Mouse (Mus musculus): ENCODE data around the gene Ell. TPM values are rescaled to one million over a fixed set of nuclear protein-coding genes. Genes with fewer than 3 reads are reported as not detected.
A peak's percentile ranks its signal among the peaks of the same experiment; 100 is the strongest.

Gene Ell
- total RNA-seq, 1 experiment from 2014 or later = 9.2 TPM

DNA sequence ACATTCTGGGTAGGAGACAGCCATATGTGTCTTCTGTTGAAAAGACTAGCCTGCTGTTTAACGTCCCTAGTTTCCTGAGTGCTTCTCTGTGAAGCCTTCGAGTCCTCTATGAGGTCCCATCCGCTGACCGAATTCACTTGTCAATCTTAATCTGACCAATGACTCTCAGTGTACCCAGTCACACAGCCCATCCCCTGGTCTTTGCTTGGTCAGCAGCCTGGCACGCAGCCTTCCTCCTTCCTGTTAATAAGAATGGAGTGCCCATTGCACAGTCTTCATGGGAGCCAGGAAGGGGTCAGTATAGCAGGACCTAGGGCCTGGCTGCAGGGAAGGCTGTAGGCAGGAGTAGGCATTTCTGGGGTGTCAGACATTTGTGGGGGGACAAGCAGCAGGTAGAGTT, 75.2 kb downstream of the Ell start:
- no peak for ATAC-seq (replicated peaks in 1 of 2; ENCODE audit: insufficient read depth in 1 of 2, low FRiP score in 2 of 2, low TSS enrichment in 1 of 2, low read depth in 1 of 2, poor library complexity in 2 of 2, severe bottlenecking in 2 of 2)

GRCm38 (mm10) chr8:70615281-70615680, 76.0 kb downstream of the Ell start:
- ATAC-seq (replicated peaks in 1 of 2; ENCODE audit: insufficient read depth in 1 of 2, low FRiP score in 2 of 2, low TSS enrichment in 1 of 2, low read depth in 1 of 2, poor library complexity in 2 of 2, severe bottlenecking in 2 of 2) = no peak

- peak; percentile 7 to 15; a peak in 1 of 4 replicates for ATAC-seq (replicated peaks in 1 of 2; ENCODE audit: insufficient read depth in 1 of 2, low FRiP score in 2 of 2, low TSS enrichment in 1 of 2, low read depth in 1 of 2, poor library complexity in 2 of 2, severe bottlenecking in 2 of 2)
Observed at GRCm38 (mm10) chr8:70615894-70616293, 76.6 kb downstream of the Ell start, which contains the start of gene Lrrc25. TSS of gene Lrrc25 (plus strand) at chr8:70616155.

DNA sequence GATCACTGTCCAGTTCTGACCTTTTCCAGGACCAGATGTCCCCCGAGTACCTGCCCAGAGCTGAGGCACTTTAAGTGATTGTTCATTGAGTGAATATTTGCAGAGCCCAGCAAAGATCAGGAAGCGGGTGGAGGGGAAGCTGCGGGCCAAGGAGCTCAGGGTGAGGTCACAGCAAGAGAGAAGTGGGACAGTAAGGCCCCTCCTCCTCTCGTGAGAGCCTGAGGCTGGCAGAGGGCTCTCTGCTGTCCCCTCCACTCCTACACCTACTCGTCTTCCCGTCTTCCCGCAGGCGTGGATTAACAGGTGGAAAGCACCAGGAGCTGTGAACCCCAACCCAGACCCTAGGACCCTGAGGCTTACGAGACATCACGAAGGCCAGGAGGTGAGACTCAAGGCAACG, 77.4 kb downstream of the Ell start:
- peak; percentile 25 to 27; a peak in 2 of 4 replicates for ATAC-seq (replicated peaks in 1 of 2; ENCODE audit: insufficient read depth in 1 of 2, low FRiP score in 2 of 2, low TSS enrichment in 1 of 2, low read depth in 1 of 2, poor library complexity in 2 of 2, severe bottlenecking in 2 of 2)

- ATAC-seq (replicated peaks in 1 of 2; ENCODE audit: insufficient read depth in 1 of 2, low FRiP score in 2 of 2, low TSS enrichment in 1 of 2, low read depth in 1 of 2, poor library complexity in 2 of 2, severe bottlenecking in 2 of 2) = peak in 1 of 2 experiments; percentile 17; a peak in 1 of 4 replicates
Observed at GRCm38 (mm10) chr8:70617985-70618384, 78.7 kb downstream of the Ell start.

GRCm38 (mm10) chr8:70618888-70619334, 79.7 kb downstream of the Ell start:
- ATAC-seq (replicated peaks in 1 of 2; ENCODE audit: insufficient read depth in 1 of 2, low FRiP score in 2 of 2, low TSS enrichment in 1 of 2, low read depth in 1 of 2, poor library complexity in 2 of 2, severe bottlenecking in 2 of 2) = peak; percentile 89 to 92

DNA sequence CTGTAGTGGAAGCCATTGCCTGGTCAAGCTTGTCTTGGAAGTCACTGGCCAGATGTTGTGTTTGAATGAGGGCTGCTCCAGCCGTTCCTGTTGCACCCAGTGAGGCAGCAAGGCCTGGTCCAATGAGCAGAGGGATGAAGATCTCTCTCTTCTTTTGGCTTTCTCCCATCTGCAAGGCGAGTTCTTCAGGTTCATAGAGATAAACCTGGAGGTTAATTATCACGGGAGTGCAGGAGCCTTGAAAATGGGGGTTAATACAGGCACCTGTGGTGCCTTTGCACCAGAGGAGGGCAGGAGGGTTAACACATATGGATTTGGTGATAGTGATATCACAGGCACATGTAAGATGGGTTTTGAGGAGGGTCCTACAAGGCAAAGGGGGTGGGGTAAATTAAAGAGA, 83.0 kb downstream of the Ell start:
- ATAC-seq (replicated peaks in 1 of 2; ENCODE audit: insufficient read depth in 1 of 2, low FRiP score in 2 of 2, low TSS enrichment in 1 of 2, low read depth in 1 of 2, poor library complexity in 2 of 2, severe bottlenecking in 2 of 2) = no peak

- ATAC-seq (replicated peaks in 1 of 2; ENCODE audit: insufficient read depth in 1 of 2, low FRiP score in 2 of 2, low TSS enrichment in 1 of 2, low read depth in 1 of 2, poor library complexity in 2 of 2, severe bottlenecking in 2 of 2) = no peak
Observed at GRCm38 (mm10) chr8:70625104-70625503, 85.8 kb downstream of the Ell start.

GRCm38 (mm10) chr8:70627041-70627440, 87.8 kb downstream of the Ell start:
- no peak for ATAC-seq (replicated peaks in 1 of 2; ENCODE audit: insufficient read depth in 1 of 2, low FRiP score in 2 of 2, low TSS enrichment in 1 of 2, low read depth in 1 of 2, poor library complexity in 2 of 2, severe bottlenecking in 2 of 2)

DNA sequence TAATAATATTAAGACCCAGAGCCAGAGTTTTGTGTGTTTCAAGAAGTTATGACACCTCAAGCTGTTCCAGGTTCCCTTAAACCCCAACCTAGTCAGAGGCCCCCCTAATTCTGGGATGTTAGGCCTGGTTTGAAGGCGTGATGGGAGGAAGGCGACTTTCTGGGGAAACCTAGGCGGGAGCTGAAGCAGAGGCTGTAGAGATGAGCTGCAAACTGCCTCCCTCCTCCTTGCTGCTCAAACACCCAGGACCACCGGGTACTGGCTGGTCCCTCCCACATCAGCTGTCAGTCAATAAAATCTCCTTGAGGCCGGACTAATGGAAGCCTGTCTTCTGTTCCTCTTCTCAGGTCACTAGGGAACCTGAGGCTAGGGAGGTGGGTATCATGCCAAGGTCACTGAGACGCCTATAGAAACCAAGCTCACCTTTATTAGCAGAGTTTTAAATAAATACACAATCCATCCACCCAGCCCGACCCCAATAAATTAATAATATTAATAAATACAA, 89.8 kb downstream of the Ell start:
- no peak for ATAC-seq (replicated peaks in 1 of 2; ENCODE audit: insufficient read depth in 1 of 2, low FRiP score in 2 of 2, low TSS enrichment in 1 of 2, low read depth in 1 of 2, poor library complexity in 2 of 2, severe bottlenecking in 2 of 2)

- ATAC-seq (replicated peaks in 1 of 2; ENCODE audit: insufficient read depth in 1 of 2, low FRiP score in 2 of 2, low TSS enrichment in 1 of 2, low read depth in 1 of 2, poor library complexity in 2 of 2, severe bottlenecking in 2 of 2) = peak; percentile 71
Observed at GRCm38 (mm10) chr8:70629574-70630531, 90.6 kb downstream of the Ell start.

GRCm38 (mm10) chr8:70630532-70631381, 91.5 kb downstream of the Ell start:
- peak; percentile 17 to 29; a peak in 2 of 4 replicates for ATAC-seq (replicated peaks in 1 of 2; ENCODE audit: insufficient read depth in 1 of 2, low FRiP score in 2 of 2, low TSS enrichment in 1 of 2, low read depth in 1 of 2, poor library complexity in 2 of 2, severe bottlenecking in 2 of 2)

DNA sequence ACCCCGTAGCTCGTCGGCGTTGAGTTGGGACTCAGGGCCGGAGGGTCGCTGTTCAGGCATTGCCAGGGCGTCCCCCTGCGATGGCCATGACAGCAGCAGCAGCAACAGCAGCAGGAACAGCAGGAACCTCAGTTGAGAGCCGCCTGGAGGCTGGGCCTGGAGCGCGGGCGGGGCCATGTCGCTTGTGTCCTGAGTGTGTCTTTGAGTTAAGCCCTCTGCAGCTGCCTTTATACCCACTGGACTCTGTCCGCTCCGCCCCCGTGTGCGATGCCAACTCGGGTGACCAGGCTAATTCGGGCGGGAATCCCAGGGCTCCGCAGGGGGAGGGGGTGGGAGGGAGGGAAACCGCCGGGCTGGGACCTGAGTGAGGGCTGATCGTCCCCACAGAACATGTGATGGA, 92.2 kb downstream of the Ell start:
- ATAC-seq (replicated peaks in 1 of 2; ENCODE audit: insufficient read depth in 1 of 2, low FRiP score in 2 of 2, low TSS enrichment in 1 of 2, low read depth in 1 of 2, poor library complexity in 2 of 2, severe bottlenecking in 2 of 2) = no peak

DNA sequence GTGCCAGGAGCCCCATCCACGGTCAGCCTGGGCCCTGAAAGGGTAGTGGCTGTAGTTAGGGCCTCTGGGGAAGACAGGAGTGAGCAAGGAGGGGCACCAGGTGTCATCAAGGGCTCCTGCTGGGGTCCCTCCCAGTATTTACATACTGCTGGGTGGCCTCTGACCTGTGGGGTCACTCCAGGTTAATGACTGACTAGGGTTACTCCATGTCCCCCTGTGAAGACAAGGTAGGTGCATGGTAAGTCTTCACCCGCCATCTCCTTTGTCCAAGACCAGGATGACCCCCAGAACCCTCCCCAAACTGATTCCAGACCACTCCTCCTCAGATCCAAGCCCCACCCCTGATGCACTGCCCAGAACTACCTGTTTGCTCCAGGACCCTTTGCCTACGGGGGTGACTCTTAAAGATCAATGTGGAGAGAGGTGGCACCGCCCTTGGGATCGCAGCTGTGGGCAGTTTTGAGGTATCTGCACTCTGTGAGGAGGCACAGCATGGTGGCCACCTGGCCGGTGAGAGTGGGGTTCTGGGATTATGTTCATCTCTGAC, 93.2 kb downstream of the Ell start, which contains the start of gene Gdf15:
TSS of gene Gdf15 (minus strand) at position 111 of the 547 bp plus-strand sequence.
- ATAC-seq (replicated peaks in 1 of 2; ENCODE audit: insufficient read depth in 1 of 2, low FRiP score in 2 of 2, low TSS enrichment in 1 of 2, low read depth in 1 of 2, poor library complexity in 2 of 2, severe bottlenecking in 2 of 2) = no peak

DNA sequence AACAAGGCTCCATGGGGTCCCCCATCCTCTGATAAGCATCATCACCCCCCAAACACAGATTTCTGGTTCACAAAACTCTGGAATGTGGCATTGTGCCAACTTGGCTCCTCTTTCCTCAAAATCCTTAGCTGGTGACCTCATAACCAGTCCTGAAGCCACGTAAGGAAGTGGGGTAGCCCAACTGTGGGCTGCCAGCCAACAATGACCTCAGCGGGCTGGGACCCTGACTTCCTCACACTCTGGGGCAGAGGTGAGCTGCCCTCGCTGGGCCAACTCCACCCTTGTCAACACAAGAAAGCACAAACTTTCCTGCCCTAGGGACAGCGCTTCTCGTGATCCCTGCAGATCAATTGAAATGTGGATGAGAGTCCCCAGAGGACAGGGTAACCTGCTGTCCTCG, 94.8 kb downstream of the Ell start:
- ATAC-seq (replicated peaks in 1 of 2; ENCODE audit: insufficient read depth in 1 of 2, low FRiP score in 2 of 2, low TSS enrichment in 1 of 2, low read depth in 1 of 2, poor library complexity in 2 of 2, severe bottlenecking in 2 of 2) = no peak

DNA sequence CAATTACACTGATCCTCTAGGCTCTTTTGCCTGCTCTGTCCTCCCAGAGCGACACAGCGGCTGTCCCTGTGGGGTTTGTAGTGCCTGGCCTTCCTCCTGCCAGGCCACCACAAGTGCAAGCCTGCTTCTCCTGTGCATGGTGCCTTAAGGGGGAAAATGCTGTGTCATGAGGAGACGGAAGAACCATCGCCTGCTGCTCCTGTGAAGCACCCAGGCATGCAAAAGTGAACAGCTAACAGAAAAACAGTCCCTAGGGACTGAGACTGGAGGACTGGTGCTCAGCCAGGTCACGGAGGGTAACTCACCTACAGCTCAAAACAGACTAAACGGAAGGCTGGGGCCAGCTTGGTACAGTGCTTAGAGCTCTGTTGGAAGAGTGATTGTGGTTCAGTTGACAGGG, 96.3 kb downstream of the Ell start:
- ATAC-seq (replicated peaks in 1 of 2; ENCODE audit: insufficient read depth in 1 of 2, low FRiP score in 2 of 2, low TSS enrichment in 1 of 2, low read depth in 1 of 2, poor library complexity in 2 of 2, severe bottlenecking in 2 of 2) = peak; percentile 61 to 64; a peak in 3 of 4 replicates

- no peak for ATAC-seq (replicated peaks in 1 of 2; ENCODE audit: insufficient read depth in 1 of 2, low FRiP score in 2 of 2, low TSS enrichment in 1 of 2, low read depth in 1 of 2, poor library complexity in 2 of 2, severe bottlenecking in 2 of 2)
Observed at GRCm38 (mm10) chr8:70636838-70637237, 97.6 kb downstream of the Ell start.

Data from hematopoietic stem cell, adult 5-6 weeks (primary cell).